Mouse (Mus musculus): ENCODE results near the gene Olfr632. TPM values are rescaled to one million over a fixed set of nuclear protein-coding genes. Genes with fewer than 3 reads are reported as not detected.
"Not testable (repeated sequence)": the region's sequence is repeated elsewhere in the genome, so short reads cannot be mapped to it uniquely, and the experiment has no call there.

The Olfr632 gene
- not detected in 2 replicates for polyA plus RNA-seq (2015; fragmentation: Nextera tagmentation; extraction: Ambion mirVana)

- 77% methylated on average over 2 of the region's 2 CpGs for WGBS
- no peak within 1 kb of the TSS for H3K4me3 ChIP-seq
- ATAC-seq (ENCODE audit: insufficient number of reproducible peaks, insufficient read depth, low FRiP score, low TSS enrichment, low read depth), result no peak
Observed at GRCm38 (mm10) chr7:103934264-103934663, at the start of gene Olfr632. Gene Olfr632, plus strand, starts transcription at chr7:103934347.

GRCm38 (mm10) chr7:103886152-103886551 is 48.0 kb upstream of the Olfr632 start, which contains the start of gene Olfr66:
Gene Olfr66, minus strand, starts transcription at chr7:103886252.
- Histone ChIP-seq H3K4me1 (no peaks in the 10 kb centered on the region), H3K9ac (no peak within 1 kb of the TSS), H3K4me2 (no peak within 1 kb of the TSS), H3K27ac (no peak within 1 kb of the TSS), H3K36me3 (no peaks in the 10 kb centered on the region), H3K27me3 (no peaks in the 10 kb centered on the region), H3K4me3 (no peak within 1 kb of the TSS), H3K9me3 (no peaks in the 10 kb centered on the region)
- ATAC-seq (ENCODE audit: insufficient number of reproducible peaks, insufficient read depth, low FRiP score, low TSS enrichment, low read depth), result no peak

More at GRCm38 (mm10) chr7:103934264-103934663, at the start of gene Olfr632:
- Histone ChIP-seq H3K9me3 (no peaks in the 10 kb centered on the region), H3K27me3 (no peaks in the 10 kb centered on the region), H3K27ac (no peak within 1 kb of the TSS), H3K4me2 (no peak within 1 kb of the TSS), H3K36me3 (no peaks in the 10 kb centered on the region), H3K4me1 (no peaks in the 10 kb centered on the region), H3K9ac (no peak within 1 kb of the TSS)

- Histone ChIP-seq H3K36me3 (no peaks in the 10 kb centered on the region), H3K27ac (no peak within 1 kb of the TSS), H3K4me3 (no peak within 1 kb of the TSS), H3K4me2 (no peak within 1 kb of the TSS), H3K9me3 (no peaks in the 10 kb centered on the region), H3K4me1 (no peaks in the 10 kb centered on the region), H3K27me3 (no peaks in the 10 kb centered on the region), H3K9ac (no peak within 1 kb of the TSS)
- WGBS, result 84% methylated on average over 1 of the region's 1 CpGs
- no peak for ATAC-seq (ENCODE audit: insufficient number of reproducible peaks, insufficient read depth, low FRiP score, low TSS enrichment, low read depth)
Observed at GRCm38 (mm10) chr7:103894385-103894784, 39.8 kb upstream of the Olfr632 start, which contains the start of gene Olfr64. Gene Olfr64, minus strand, starts transcription at chr7:103894485.

- H3K27ac ChIP-seq, result no peak within 1 kb of the TSS
- H3K4me2 ChIP-seq, result no peak within 1 kb of the TSS
- H3K4me1 ChIP-seq, result no peaks in the 10 kb centered on the region
- no peaks in the 10 kb centered on the region for H3K9me3 ChIP-seq
- no peak within 1 kb of the TSS for H3K9ac ChIP-seq
- WGBS, result 67% methylated on average over 2 of the region's 2 CpGs
- no peak within 1 kb of the TSS for H3K4me3 ChIP-seq
- no peaks in the 10 kb centered on the region for H3K36me3 ChIP-seq
- no peak for ATAC-seq (ENCODE audit: insufficient number of reproducible peaks, insufficient read depth, low FRiP score, low TSS enrichment, low read depth)
- H3K27me3 ChIP-seq, result no peaks in the 10 kb centered on the region
Observed at GRCm38 (mm10) chr7:103903187-103903586, 31.0 kb upstream of the Olfr632 start, which contains the start of gene Olfr65. Gene Olfr65, plus strand, starts transcription at chr7:103903487.

- Histone ChIP-seq H3K36me3 (no peaks in the 10 kb centered on the region), H3K9me3 (no peaks in the 10 kb centered on the region), H3K4me1 (no peaks in the 10 kb centered on the region), H3K4me2 (no peak overlapping the region), H3K27me3 (no peaks in the 10 kb centered on the region), H3K4me3 (no peak overlapping the region), H3K9ac (no peak overlapping the region), H3K27ac (no peak overlapping the region)
- no peak for ATAC-seq (ENCODE audit: insufficient number of reproducible peaks, insufficient read depth, low FRiP score, low TSS enrichment, low read depth)
- WGBS, result 24% methylated on average over 3 of the region's 3 CpGs
Observed at GRCm38 (mm10) chr7:103910047-103910446, 24.1 kb upstream of the Olfr632 start.

- H3K4me2 ChIP-seq, result no peak overlapping the region
- WGBS, result 36% methylated on average over 8 of the region's 8 CpGs
- H3K9me3 ChIP-seq, result no peaks in the 10 kb centered on the region
- no peak overlapping the region for H3K27ac ChIP-seq
- no peak overlapping the region for H3K4me3 ChIP-seq
- no peaks in the 10 kb centered on the region for H3K36me3 ChIP-seq
- H3K9ac ChIP-seq, result no peak overlapping the region
- ATAC-seq (ENCODE audit: insufficient number of reproducible peaks, insufficient read depth, low FRiP score, low TSS enrichment, low read depth), result no peak
- no peaks in the 10 kb centered on the region for H3K4me1 ChIP-seq
- no peaks in the 10 kb centered on the region for H3K27me3 ChIP-seq
Observed at GRCm38 (mm10) chr7:103912969-103913511, 21.1 kb upstream of the Olfr632 start.

GRCm38 (mm10) chr7:103915338-103915737 is 18.8 kb upstream of the Olfr632 start:
- ATAC-seq (ENCODE audit: insufficient number of reproducible peaks, insufficient read depth, low FRiP score, low TSS enrichment, low read depth), result no peak
- H3K27ac ChIP-seq, result no peak overlapping the region
- no peaks in the 10 kb centered on the region for H3K36me3 ChIP-seq
- no peaks in the 10 kb centered on the region for H3K9me3 ChIP-seq
- H3K9ac ChIP-seq, result no peak overlapping the region
- no peak overlapping the region for H3K4me2 ChIP-seq
- H3K27me3 ChIP-seq, result no peaks in the 10 kb centered on the region
- H3K4me3 ChIP-seq, result no peak overlapping the region
- H3K4me1 ChIP-seq, result no peaks in the 10 kb centered on the region

- Histone ChIP-seq H3K9me3 (no peaks in the 10 kb centered on the region), H3K4me3 (no peak within 1 kb of the TSS), H3K4me2 (no peak within 1 kb of the TSS), H3K4me1 (no peaks in the 10 kb centered on the region), H3K36me3 (no peaks in the 10 kb centered on the region), H3K27me3 (no peaks in the 10 kb centered on the region), H3K9ac (no peak within 1 kb of the TSS), H3K27ac (no peak within 1 kb of the TSS)
- ATAC-seq (ENCODE audit: insufficient number of reproducible peaks, insufficient read depth, low FRiP score, low TSS enrichment, low read depth), result no peak
Observed at GRCm38 (mm10) chr7:103928525-103928924, 5.6 kb upstream of the Olfr632 start, which contains the start of gene Olfr631. Gene Olfr631, plus strand, starts transcription at chr7:103928825.

- WGBS, result 21% methylated on average over 2 of the region's 2 CpGs
- H3K9me3 ChIP-seq, result no peaks in the 10 kb centered on the region
- no peak overlapping the region for H3K27ac ChIP-seq
- H3K27me3 ChIP-seq, result no peaks in the 10 kb centered on the region
- no peaks in the 10 kb centered on the region for H3K4me1 ChIP-seq
- H3K4me3 ChIP-seq, result no peak overlapping the region
- no peak overlapping the region for H3K9ac ChIP-seq
- no peak overlapping the region for H3K4me2 ChIP-seq
- ATAC-seq (ENCODE audit: insufficient number of reproducible peaks, insufficient read depth, low FRiP score, low TSS enrichment, low read depth), result no peak
- H3K36me3 ChIP-seq, result no peaks in the 10 kb centered on the region
Observed at GRCm38 (mm10) chr7:103942730-103943129, 8.6 kb downstream of the Olfr632 start.

GRCm38 (mm10) chr7:103944137-103944536 is 10.0 kb downstream of the Olfr632 start, which contains the start of gene Olfr633:
Gene Olfr633, plus strand, starts transcription at chr7:103944437.
- Histone ChIP-seq H3K27me3 (no peaks in the 10 kb centered on the region), H3K36me3 (no peaks in the 10 kb centered on the region)

GRCm38 (mm10) chr7:103966873-103967272 is 32.7 kb downstream of the Olfr632 start:
- H3K4me3 ChIP-seq; H3K36me3 ChIP-seq; H3K27ac ChIP-seq; H3K4me1 ChIP-seq; H3K9me3 ChIP-seq; H3K9ac ChIP-seq; ATAC-seq (ENCODE audit: insufficient number of reproducible peaks, insufficient read depth, low FRiP score, low TSS enrichment, low read depth); H3K27me3 ChIP-seq; H3K4me2 ChIP-seq: not testable (repeated sequence)
- WGBS, result 93% methylated on average over 22 of the region's 22 CpGs

More at GRCm38 (mm10) chr7:103944137-103944536, 10.0 kb downstream of the Olfr632 start, which contains the start of gene Olfr633:
- Histone ChIP-seq H3K9me3 (no peaks in the 10 kb centered on the region), H3K4me2 (no peak within 1 kb of the TSS), H3K9ac (no peak within 1 kb of the TSS), H3K4me1 (no peaks in the 10 kb centered on the region), H3K4me3 (no peak within 1 kb of the TSS), H3K27ac (no peak within 1 kb of the TSS)
- no peak for ATAC-seq (ENCODE audit: insufficient number of reproducible peaks, insufficient read depth, low FRiP score, low TSS enrichment, low read depth)

GRCm38 (mm10) chr7:103970852-103971251 is 36.7 kb downstream of the Olfr632 start, which contains the start of gene Olfr635:
Gene Olfr635, plus strand, starts transcription at chr7:103971152.
- no peak within 1 kb of the TSS for H3K4me2 ChIP-seq
- no peak within 1 kb of the TSS for H3K27ac ChIP-seq
- H3K4me3 ChIP-seq, result no peak within 1 kb of the TSS
- no peak for ATAC-seq (ENCODE audit: insufficient number of reproducible peaks, insufficient read depth, low FRiP score, low TSS enrichment, low read depth)
- no peaks in the 10 kb centered on the region for H3K27me3 ChIP-seq
- 80% methylated on average over 1 of the region's 1 CpGs for WGBS
- no peaks in the 10 kb centered on the region for H3K9me3 ChIP-seq
- H3K4me1 ChIP-seq, result no peaks in the 10 kb centered on the region
- no peaks in the 10 kb centered on the region for H3K36me3 ChIP-seq
- no peak within 1 kb of the TSS for H3K9ac ChIP-seq
